Mouse (Mus musculus): ENCODE measurements around the gene Lnpep. TPM values are rescaled to one million over a fixed set of nuclear protein-coding genes. Genes with fewer than 3 reads are reported as not detected.

Gene Lnpep
- total and polyA plus RNA-seq, 3 experiments: 10.0 to 773 (median 20.7) TPM

GRCm38 (mm10) chr17:17602330-17602729 lies 22.5 kb downstream of the Lnpep start:
- Histone ChIP-seq H3K27ac (ENCODE audit: control insufficient read depth, low read depth, low read length) (no peak overlapping the region), H3K4me3 (ENCODE audit: control insufficient read depth in 1 of 2, insufficient read depth in 1 of 2, low read depth in 2 of 2, low read length in 2 of 2) (no peak overlapping the region), H3K9me3 (replicated peaks; ENCODE audit: insufficient read depth, low read length) (no peaks in the 10 kb centered on the region), H3K36me3 (ENCODE audit: control insufficient read depth in 1 of 2, insufficient read depth in 2 of 2, low read length in 2 of 2) (peaks cover 2 to 32% of the 10 kb centered on the region in 2 experiments), H3K27me3 (ENCODE audit: control insufficient read depth in 1 of 2, insufficient read depth in 2 of 2, low read length in 2 of 2) (no peaks in the 10 kb centered on the region), H3K4me1 (ENCODE audit: control insufficient read depth in 1 of 2, insufficient read depth in 2 of 2, low read length in 2 of 2) (peaks cover 7 to 26% of the 10 kb centered on the region in 2 experiments), H3K79me2 (ENCODE audit: control insufficient read depth, insufficient read depth, low read length, poor library complexity) (peaks cover 28% of the 10 kb centered on the region), H3K9ac (ENCODE audit: control insufficient read depth, low read depth, low read length, poor library complexity, severe bottlenecking) (no peak overlapping the region)
- no peak for TF ChIP-seq TBP (IDR thresholded peaks at IDR 0.05; ENCODE audit: low read depth, low read length)
- TF ChIP-seq POLR2AphosphoS5 (IDR thresholded peaks at IDR 0.05; ENCODE audit: borderline replicate concordance, low read depth, low read length): no peak
- no peak for TF ChIP-seq CHD1 (IDR thresholded peaks at IDR 0.05; ENCODE audit: low read depth, low read length)
- TF ChIP-seq USF1 (IDR thresholded peaks at IDR 0.05; ENCODE audit: low read depth, low read length): no peak
- no peak for TF ChIP-seq E2F4 (IDR thresholded peaks at IDR 0.05; ENCODE audit: borderline replicate concordance, low read depth, low read length)
- TF ChIP-seq GABPA (IDR thresholded peaks at IDR 0.05; ENCODE audit: low read depth, low read length): no peak
- TF ChIP-seq ZC3H11A (IDR thresholded peaks at IDR 0.05; ENCODE audit: low read depth, low read length): no peak
- TF ChIP-seq UBTF (IDR thresholded peaks at IDR 0.05; ENCODE audit: borderline replicate concordance, insufficient read depth, low read depth, low read length): no peak
- no peak for TF ChIP-seq ELF1 (IDR thresholded peaks at IDR 0.05; ENCODE audit: low read depth, low read length)
- TF ChIP-seq TAL1 (IDR thresholded peaks at IDR 0.05; ENCODE audit: low read length): no peak
- no peak for TF ChIP-seq ZKSCAN1 (IDR thresholded peaks at IDR 0.05; ENCODE audit: low read depth, low read length)
- no peak for TF ChIP-seq NELFE (IDR thresholded peaks at IDR 0.05; ENCODE audit: low read depth, low read length)
- no peak for TF ChIP-seq MYB (IDR thresholded peaks at IDR 0.05; ENCODE audit: low read depth, low read length)
- TF ChIP-seq MEF2A (IDR thresholded peaks at IDR 0.05; ENCODE audit: extremely low read depth, insufficient replicate concordance, low read depth, low read length, poor library complexity, severe bottlenecking): no peak
- no peak for TF ChIP-seq MYC (IDR thresholded peaks at IDR 0.05; ENCODE audit: low read depth, low read length)
- no peak for TF ChIP-seq HCFC1 (IDR thresholded peaks at IDR 0.05; ENCODE audit: low read depth, low read length)
- no peak for TF ChIP-seq CHD2 (IDR thresholded peaks at IDR 0.05; ENCODE audit: low read length)
- DNase-seq (ENCODE audit: low read depth, low spot score): no peak

GRCm38 (mm10) chr17:17600804-17601252 lies 24.0 kb downstream of the Lnpep start:
- Histone ChIP-seq H3K79me2 (ENCODE audit: control insufficient read depth, insufficient read depth, low read length, poor library complexity) (peaks cover 28% of the 10 kb centered on the region), H3K9ac (ENCODE audit: control insufficient read depth, low read depth, low read length, poor library complexity, severe bottlenecking) (no peak overlapping the region), H3K27ac (ENCODE audit: control insufficient read depth, low read depth, low read length) (no peak overlapping the region), H3K27me3 (ENCODE audit: control insufficient read depth in 1 of 2, insufficient read depth in 2 of 2, low read length in 2 of 2) (no peaks in the 10 kb centered on the region), H3K4me3 (ENCODE audit: control insufficient read depth in 1 of 2, insufficient read depth in 1 of 2, low read depth in 2 of 2, low read length in 2 of 2) (no peak overlapping the region), H3K9me3 (replicated peaks; ENCODE audit: insufficient read depth, low read length) (no peaks in the 10 kb centered on the region), H3K36me3 (ENCODE audit: control insufficient read depth in 1 of 2, insufficient read depth in 2 of 2, low read length in 2 of 2) (peaks cover 1 to 29% of the 10 kb centered on the region in 2 experiments; a peak in 2 of 4 replicates), H3K4me1 (ENCODE audit: control insufficient read depth in 1 of 2, insufficient read depth in 2 of 2, low read length in 2 of 2) (peaks cover 7 to 24% of the 10 kb centered on the region in 2 experiments)
- TF ChIP-seq ZKSCAN1 (IDR thresholded peaks at IDR 0.05; ENCODE audit: low read depth, low read length): no peak
- TF ChIP-seq ETS1 (IDR thresholded peaks at IDR 0.05; ENCODE audit: low read depth, low read length): no peak
- TF ChIP-seq GATA1 (IDR thresholded peaks at IDR 0.05; ENCODE audit: low read depth, low read length): no peak
- peak; percentile 49 for DNase-seq (ENCODE audit: low read depth, low spot score)
